Comparison of ENCODE assay signal across 13 mouse cellular contexts in genomic region chr4:133054530-133054929, GRCm38 (mm10). TPM values are rescaled to one million over a fixed set of nuclear protein-coding genes. Genes with fewer than 3 reads are reported as not detected.
DNase-seq lines count a peak whose midpoint lies in the region; ATAC-seq and TF ChIP-seq lines count a peak whose summit lies in the region.
"Had no signal": no experiment of that assay in that cellular context is flagged by ENCODE, and none has a peak within 500 bp of the region (broad histone marks: within the 10 kb centered on the region; RNA-seq: fewer than 3 reads in every experiment).

No protein-coding gene starts in this region.

- peaks cover 57% of the 10 kb centered on the region for H3K4me1 ChIP-seq in kidney, adult 2 months (ENCODE audit: control insufficient read depth, insufficient read depth, low read length)
- peaks cover 96% of the 10 kb centered on the region for H3K4me1 ChIP-seq in neural tube, embryonic 13.5 days (replicated peaks)
- H3K4me1 ChIP-seq in limb, embryonic 11.5 days (ENCODE audit: control insufficient read depth, insufficient read depth, low read length), result peaks cover 76% of the 10 kb centered on the region

- no peaks in the 10 kb centered on the region for H3K27me3 ChIP-seq in kidney, adult 2 months (replicated peaks; ENCODE audit: control insufficient read depth, insufficient read depth, low read length)
- no peaks in the 10 kb centered on the region for H3K27me3 ChIP-seq in neural tube, embryonic 13.5 days
- no peaks in the 10 kb centered on the region for H3K27me3 ChIP-seq in limb, embryonic 11.5 days (ENCODE audit: control insufficient read depth, insufficient read depth, low read length)

- no peak for DNase-seq in kidney, adult 2 months
- no peak for DNase-seq in kidney, postnatal 14 days
- DNase-seq in neural tube, embryonic 10.5 days (ENCODE audit: extremely low spot score, low spot score), result no peak
- DNase-seq in limb, embryonic 11.5 days (ENCODE audit: low spot score), result no peak
- DNase-seq in layer of hippocampus, postnatal 10 days (ENCODE audit: low spot score in 2 of 2), result no peak
- no peak for DNase-seq in thymus, postnatal 25 days
- DNase-seq: adrenal gland, postnatal 10 days; cerebellum, postnatal 10 days; kidney, adult 11 months; thymus, adult 2 months had no signal

- TF ChIP-seq CTCF in kidney, adult 2 months (conservative IDR thresholded peaks at IDR 0.05; ENCODE audit: insufficient read depth, insufficient read length, low read depth, low read length), result no peak

- WGBS in kidney, adult 2 months, result 74% methylated on average over 6 of the region's 6 CpGs
- 83% methylated on average over 6 of the region's 6 CpGs for whole genome bisulfite sequencing in neural tube, embryonic 13.5 days
- 80% methylated on average over 6 of the region's 6 CpGs for WGBS in limb, embryonic 11.5 days

- H3K4me2 ChIP-seq in neural tube, embryonic 13.5 days, result no peak overlapping the region
- no peak overlapping the region for H3K4me2 ChIP-seq in limb, embryonic 11.5 days (ENCODE audit: low read depth, severe bottlenecking)

- no peak for TF ChIP-seq POLR2A in kidney, adult 2 months (IDR thresholded peaks at IDR 0.05; ENCODE audit: low read depth, low read length)

- 0 out of 2 replicates have a peak overlapping the region, but pooled peaks have one; percentile 2 for H3K27ac ChIP-seq in kidney, adult 2 months (ENCODE audit: insufficient read depth, low read depth, low read length)
- peak overlapping the region; percentile 52; the same call in 1 of the 2 replicates for H3K27ac ChIP-seq in neural tube, embryonic 13.5 days (replicated peaks)
- 0 out of 2 replicates have a peak overlapping the region, but pooled peaks have one; percentile 18 for H3K27ac ChIP-seq in limb, embryonic 11.5 days (replicated peaks; ENCODE audit: low read depth, low read length)
- H3K27ac ChIP-seq: forebrain, embryonic 10.5 days; liver, embryonic 14.5 days had no signal

- H3K36me3 ChIP-seq in kidney, adult 2 months (ENCODE audit: control insufficient read depth, insufficient read depth, low read length), result no peaks in the 10 kb centered on the region
- peaks cover 17% of the 10 kb centered on the region for H3K36me3 ChIP-seq in neural tube, embryonic 13.5 days
- peaks cover 7% of the 10 kb centered on the region for H3K36me3 ChIP-seq in limb, embryonic 11.5 days (ENCODE audit: control insufficient read depth, insufficient read depth, low read length)

- H3K9ac ChIP-seq in neural tube, embryonic 13.5 days, result no peak overlapping the region
- peak overlapping the region; percentile 9; the same call in 1 of the 2 replicates for H3K9ac ChIP-seq in limb, embryonic 11.5 days (ENCODE audit: low read length)
- H3K9ac ChIP-seq: liver, embryonic 14.5 days had no signal

- H3K4me3 ChIP-seq in kidney, adult 2 months (ENCODE audit: insufficient read depth, low read depth, low read length), result no peak overlapping the region
- H3K4me3 ChIP-seq in neural tube, embryonic 13.5 days, result no peak overlapping the region
- no peak overlapping the region for H3K4me3 ChIP-seq in limb, embryonic 11.5 days (ENCODE audit: low read depth, low read length)
- H3K4me3 ChIP-seq: forebrain, embryonic 10.5 days had no signal

- H3K9me3 ChIP-seq in neural tube, embryonic 13.5 days, result no peaks in the 10 kb centered on the region
- H3K9me3 ChIP-seq in limb, embryonic 11.5 days (ENCODE audit: control insufficient read depth, low read length), result no peaks in the 10 kb centered on the region
- H3K9me3 ChIP-seq: forebrain, embryonic 10.5 days had no signal

- ATAC-seq in neural tube, embryonic 13.5 days (ENCODE audit: low read depth), result no peak
- no peak for ATAC-seq in limb, embryonic 11.5 days (ENCODE audit: insufficient number of reproducible peaks, low FRiP score, low TSS enrichment, low read depth)

RNA-seq across cellular contexts. Expression of gene Ahdc1, which starts 43.5 kb away (rescaled TPM):
- polyA plus RNA-seq in kidney, adult 2 months (2012; rRNA removed), result 22.2 and 23.3 TPM in 2 replicates
- polyA plus RNA-seq in neural tube, embryonic 13.5 days (2015; fragmentation: Nextera tagmentation; extraction: Ambion mirVana), result 9.4 and 9.9 TPM in 2 replicates
- polyA plus RNA-seq in limb, embryonic 11.5 days (2014; fragmentation: Nextera tagmentation; extraction: Ambion mirVana), result 10.2 and 10.5 TPM in 2 replicates
- 100 to 1,000 TPM in 1 of 2 experiments, 10 to 100 TPM in 1; 98.1 to 103 TPM for total RNA-seq in layer of hippocampus, postnatal 10 days (2021)

Comparison
In these comparisons a context has a peak if more than half of its experiments do, and no peak if none do; other contexts are left out.
1. H3K27ac ChIP-seq: peak in every context shown above with its lines; median percentile 52 in neural tube, embryonic 13.5 days; 18 in limb, embryonic 11.5 days; 2 in kidney, adult 2 months.